Mouse (Mus musculus) forebrain, embryonic 16.5 days (tissue): ENCODE measurements around the gene Slc29a1. TPM values are rescaled to one million over a fixed set of nuclear protein-coding genes. Genes with fewer than 3 reads are reported as not detected.

ENCODE experiments used
- ATAC-seq: fragments of 200-750 bp; cut with Nextera tagmentation; 2 replicates; pipeline ENCODE4 v1.8.0; 2017; ENCODE audit warnings: mild to moderate bottlenecking, moderate library complexity
- H3K27ac ChIP-seq: fragments of 300-500 bp; sonication (generic); 2 replicates; pipeline ENCODE4 v1.5.1; 2014; ENCODE audit warnings: low read length, control low read depth
- H3K27me3 ChIP-seq: fragments of 300-500 bp; sonication (generic); replicated peaks from 2 replicates; pipeline ENCODE4 v1.6.1; 2014; ENCODE audit warnings: low read length; ENCODE audit not compliant: control insufficient read depth, insufficient read depth
- H3K36me3 ChIP-seq: fragments of 300-500 bp; sonication (generic); 2 replicates; pipeline ENCODE4 v1.6.1; 2014; ENCODE audit not compliant: control insufficient read depth, insufficient read depth
- H3K4me1 ChIP-seq: fragments of 300-500 bp; sonication (generic); replicated peaks from 2 replicates; pipeline ENCODE4 v1.6.1; 2014; ENCODE audit warnings: low read length; ENCODE audit not compliant: control insufficient read depth, insufficient read depth
- H3K4me2 ChIP-seq: fragments of 300-500 bp; sonication (generic); 2 replicates; pipeline ENCODE4 v1.6.1; 2014; ENCODE audit warnings: mild to moderate bottlenecking, low read length, control low read depth
- H3K4me3 ChIP-seq: fragments of 300-500 bp; sonication (generic); replicated peaks from 2 replicates; pipeline ENCODE4 v1.5.1; 2014; ENCODE audit warnings: mild to moderate bottlenecking, low read length, control low read depth
- H3K9ac ChIP-seq: fragments of 300-500 bp; sonication (generic); replicated peaks from 2 replicates; pipeline ENCODE4 v1.6.1; 2014; ENCODE audit warnings: low read depth, low read length, control low read depth
- H3K9me3 ChIP-seq: fragments of 300-500 bp; sonication (generic); 2 replicates; pipeline ENCODE4 v1.6.1; 2016; ENCODE audit warnings: low read length; ENCODE audit not compliant: control insufficient read depth
- whole genome bisulfite sequencing: fragments of 180-500 bp; shearing (Covaris S2); extraction: QIAGEN DNeasy Blood & Tissue Kit; methylation state at CpG from one replicate; pipeline ENCODE4 v1.1.7; 2014; 5-methylcytosine and 5-hydroxymethylcytosine counted together
- polyA plus RNA-seq: library from polyadenylated mRNA; unstranded; fragments of >200 nt; fragmentation: Nextera tagmentation; extraction: Ambion mirVana; gene quantifications from 2 replicates; pipeline ENCODE4 v1.2.1, GENCODE M21; 2015

The Slc29a1 gene
- polyA plus RNA-seq, 1 experiment from 2014 or later, result 79.7 TPM

GRCm38 (mm10) chr17:45594195-45594594 is 5.2 kb downstream of the Slc29a1 start:
- 53% methylated on average over 8 of the region's 8 CpGs for WGBS
- no peaks in the 10 kb centered on the region for H3K36me3 ChIP-seq
- H3K4me3 ChIP-seq, result peak overlapping the region; percentile 63
- H3K4me1 ChIP-seq, result peaks cover 52% of the 10 kb centered on the region
- H3K9me3 ChIP-seq, result no peaks in the 10 kb centered on the region
- no peak overlapping the region for H3K27ac ChIP-seq
- no peaks in the 10 kb centered on the region for H3K27me3 ChIP-seq
- no peak for ATAC-seq
- H3K9ac ChIP-seq, result 0 out of 2 replicates have a peak overlapping the region, but pooled peaks have one; percentile 79
- peak overlapping the region; percentile 95 for H3K4me2 ChIP-seq

- Histone ChIP-seq H3K9ac (0 out of 2 replicates have a peak overlapping the region, but pooled peaks have one; percentile 5), H3K4me2 (peak overlapping the region; percentile 19)
- 21% methylated on average over 8 of the region's 8 CpGs for WGBS
Measured at GRCm38 (mm10) chr17:45593479-45593878, 5.9 kb downstream of the Slc29a1 start.

DNA sequence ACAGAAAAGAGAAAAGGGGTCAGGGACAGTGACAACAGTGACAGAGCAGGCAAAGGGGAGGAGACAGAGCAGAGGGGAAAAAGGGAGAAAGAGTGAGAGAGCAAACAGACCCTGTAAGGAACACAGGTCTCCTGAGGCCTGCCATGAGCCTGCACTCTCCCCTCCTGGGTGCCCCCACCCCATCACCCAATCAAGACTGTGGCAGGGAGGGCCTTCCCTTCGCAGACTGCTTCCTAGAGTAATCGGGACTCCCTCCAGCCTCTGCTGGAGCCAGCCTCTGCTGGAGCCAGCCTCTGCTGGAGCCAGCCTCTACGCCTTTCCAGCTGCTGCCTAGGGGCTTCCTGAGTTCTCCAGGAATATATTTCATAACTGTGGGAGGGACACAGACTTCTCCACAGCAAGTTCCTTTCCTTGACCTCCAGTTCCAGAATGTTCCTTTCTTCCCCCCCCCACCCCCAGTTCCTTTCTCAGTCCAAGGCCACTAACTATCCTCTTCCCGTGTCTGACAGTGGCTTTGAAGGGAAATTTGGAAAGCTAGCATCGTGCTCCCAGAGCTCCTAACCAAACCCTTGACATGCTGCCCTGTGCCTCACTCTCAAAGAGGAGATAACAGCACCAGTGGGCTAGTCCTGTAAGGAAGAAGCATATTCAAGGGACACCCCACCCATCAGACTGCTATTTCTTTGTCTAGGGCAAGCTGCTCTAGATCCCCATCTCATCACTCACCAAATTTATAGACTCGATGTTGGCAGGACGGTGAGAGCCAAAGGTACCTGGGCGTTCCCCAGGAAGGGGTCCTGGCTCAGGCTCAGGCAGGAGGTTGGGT is 6.6 kb downstream of the Slc29a1 start:
- WGBS, result 56% methylated on average over 8 of the region's 8 CpGs
- H3K9ac ChIP-seq, result peak overlapping the region; percentile 3; the same call in 1 of the 2 replicates
- peaks cover 51% of the 10 kb centered on the region for H3K4me1 ChIP-seq
- no peak for ATAC-seq
- H3K9me3 ChIP-seq, result no peaks in the 10 kb centered on the region
- H3K27me3 ChIP-seq, result no peaks in the 10 kb centered on the region
- H3K36me3 ChIP-seq, result no peaks in the 10 kb centered on the region
- no peak overlapping the region for H3K27ac ChIP-seq
- H3K4me3 ChIP-seq, result no peak overlapping the region
- H3K4me2 ChIP-seq, result peak overlapping the region; percentile 30

More at GRCm38 (mm10) chr17:45593479-45593878, 5.9 kb downstream of the Slc29a1 start:
- H3K9me3 ChIP-seq, result no peaks in the 10 kb centered on the region
- peaks cover 51% of the 10 kb centered on the region for H3K4me1 ChIP-seq
- H3K4me3 ChIP-seq, result no peak overlapping the region
- no peaks in the 10 kb centered on the region for H3K36me3 ChIP-seq
- H3K27me3 ChIP-seq, result no peaks in the 10 kb centered on the region
- no peak overlapping the region for H3K27ac ChIP-seq
- ATAC-seq, result no peak

- ATAC-seq, result no peak
- 50% methylated on average over 16 of the region's 16 CpGs for WGBS
- Histone ChIP-seq H3K9ac (peak overlapping the region; percentile 3; the same call in 1 of the 2 replicates), H3K36me3 (peaks cover 3% of the 10 kb centered on the region; the same call in 1 of the 2 replicates), H3K9me3 (no peaks in the 10 kb centered on the region), H3K4me3 (no peak overlapping the region), H3K27ac (no peak overlapping the region), H3K27me3 (no peaks in the 10 kb centered on the region), H3K4me1 (peaks cover 47% of the 10 kb centered on the region), H3K4me2 (peak overlapping the region; percentile 30)
Measured at GRCm38 (mm10) chr17:45591701-45592605, 7.5 kb downstream of the Slc29a1 start.

- H3K4me1 ChIP-seq, result peaks cover 32% of the 10 kb centered on the region
- peaks cover 8% of the 10 kb centered on the region; the same call in 1 of the 2 replicates for H3K36me3 ChIP-seq
- no peak overlapping the region for H3K4me3 ChIP-seq
- H3K27me3 ChIP-seq, result no peaks in the 10 kb centered on the region
- ATAC-seq, result no peak
- no peak overlapping the region for H3K27ac ChIP-seq
- no peak overlapping the region for H3K4me2 ChIP-seq
- WGBS, result 88% methylated on average over 6 of the region's 6 CpGs
- H3K9ac ChIP-seq, result no peak overlapping the region
- no peaks in the 10 kb centered on the region for H3K9me3 ChIP-seq
Measured at GRCm38 (mm10) chr17:45590410-45590809, 9.0 kb downstream of the Slc29a1 start.

- H3K4me1 ChIP-seq, result peaks cover 29% of the 10 kb centered on the region
- no peak for ATAC-seq
- H3K36me3 ChIP-seq, result peaks cover 8% of the 10 kb centered on the region; the same call in 1 of the 2 replicates
- H3K27me3 ChIP-seq, result no peaks in the 10 kb centered on the region
- H3K4me3 ChIP-seq, result no peak overlapping the region
- 92% methylated on average over 8 of the region's 8 CpGs for WGBS
- H3K27ac ChIP-seq, result no peak overlapping the region
- no peaks in the 10 kb centered on the region for H3K9me3 ChIP-seq
- H3K9ac ChIP-seq, result no peak overlapping the region
- no peak overlapping the region for H3K4me2 ChIP-seq
Measured at GRCm38 (mm10) chr17:45589844-45590243, 9.6 kb downstream of the Slc29a1 start.

GRCm38 (mm10) chr17:45589236-45589635 is 10.2 kb downstream of the Slc29a1 start:
- no peak for ATAC-seq
- Histone ChIP-seq H3K9me3 (no peaks in the 10 kb centered on the region), H3K36me3 (peaks cover 8% of the 10 kb centered on the region; the same call in 1 of the 2 replicates), H3K9ac (no peak overlapping the region), H3K4me3 (no peak overlapping the region), H3K27ac (no peak overlapping the region), H3K4me2 (no peak overlapping the region), H3K27me3 (no peaks in the 10 kb centered on the region), H3K4me1 (peaks cover 27% of the 10 kb centered on the region)
- WGBS, result 100% methylated on average over 7 of the region's 7 CpGs

DNA sequence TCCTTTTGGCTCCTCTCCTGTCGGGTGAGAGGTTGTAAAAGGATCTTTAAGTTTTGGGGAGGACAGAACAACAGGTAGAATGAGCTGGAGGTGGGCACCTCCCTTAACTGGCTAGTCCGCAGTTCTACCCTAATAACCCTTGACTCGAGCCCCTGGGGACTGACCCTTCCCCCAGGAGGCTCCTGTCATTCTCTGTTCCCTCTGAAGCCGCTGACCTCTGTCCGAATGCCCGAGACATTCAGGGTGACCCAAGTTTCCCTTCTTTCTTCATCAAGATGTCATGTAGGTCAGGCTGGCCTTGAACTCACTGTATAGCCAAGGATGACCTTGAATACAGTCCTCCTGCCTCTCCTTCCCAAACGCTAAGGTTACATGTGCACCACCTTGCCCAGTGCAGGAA is 11.0 kb downstream of the Slc29a1 start:
- no peak for ATAC-seq
- 85% methylated on average over 7 of the region's 7 CpGs for WGBS

GRCm38 (mm10) chr17:45586449-45586837 is 13.0 kb downstream of the Slc29a1 start:
- no peak for ATAC-seq

More for the DNA sequence above, 11.0 kb downstream of the Slc29a1 start:
- Histone ChIP-seq H3K27me3 (no peaks in the 10 kb centered on the region), H3K9me3 (no peaks in the 10 kb centered on the region), H3K4me1 (peaks cover 23% of the 10 kb centered on the region), H3K4me2 (no peak overlapping the region), H3K27ac (no peak overlapping the region), H3K9ac (no peak overlapping the region), H3K36me3 (peaks cover 8% of the 10 kb centered on the region; the same call in 1 of the 2 replicates), H3K4me3 (no peak overlapping the region)

More at GRCm38 (mm10) chr17:45586449-45586837, 13.0 kb downstream of the Slc29a1 start:
- peaks cover 7% of the 10 kb centered on the region for H3K4me1 ChIP-seq
- peaks cover 8% of the 10 kb centered on the region; the same call in 1 of the 2 replicates for H3K36me3 ChIP-seq
- no peaks in the 10 kb centered on the region for H3K9me3 ChIP-seq
- no peak overlapping the region for H3K9ac ChIP-seq
- H3K4me3 ChIP-seq, result no peak overlapping the region
- no peak overlapping the region for H3K27ac ChIP-seq
- no peaks in the 10 kb centered on the region for H3K27me3 ChIP-seq
- H3K4me2 ChIP-seq, result no peak overlapping the region
- 98% methylated on average over 3 of the region's 3 CpGs for WGBS
